Mouse (Mus musculus): ENCODE measurements around the gene Ifit2.
"Not testable (repeated sequence)": the region's sequence is repeated elsewhere in the genome, so short reads cannot be mapped to it uniquely, and the experiment has no call there.

The Ifit2 gene

GRCm38 (mm10) chr19:34596811-34597210, 46.3 kb downstream of the Ifit2 start:
- DNase-seq (ENCODE audit: low spot score) = no peak

- peak; percentile 44 for DNase-seq (ENCODE audit: low spot score)
Measured at GRCm38 (mm10) chr19:34598341-34598740, 47.8 kb downstream of the Ifit2 start.

- DNase-seq (ENCODE audit: low spot score) = not testable (repeated sequence)
Measured at GRCm38 (mm10) chr19:34599250-34599649, 48.8 kb downstream of the Ifit2 start.

GRCm38 (mm10) chr19:34601888-34602287, 51.4 kb downstream of the Ifit2 start, which contains the start of gene Ifit1bl1:
Gene Ifit1bl1, minus strand, starts transcription at chr19:34601956.
- not testable (repeated sequence) for DNase-seq (ENCODE audit: low spot score)

GRCm38 (mm10) chr19:34605472-34605871, 55.0 kb downstream of the Ifit2 start:
- DNase-seq (ENCODE audit: low spot score) = no peak

- not testable (repeated sequence) for DNase-seq (ENCODE audit: low spot score)
Measured at GRCm38 (mm10) chr19:34607237-34608051, 57.0 kb downstream of the Ifit2 start, which contains the start of gene Ifit3b. Gene Ifit3b, plus strand, starts transcription at chr19:34607970.

GRCm38 (mm10) chr19:34610118-34610517, 59.6 kb downstream of the Ifit2 start:
- not testable (repeated sequence) for DNase-seq (ENCODE audit: low spot score)

GRCm38 (mm10) chr19:34612243-34613001, 61.9 kb downstream of the Ifit2 start:
- DNase-seq (ENCODE audit: low spot score) = not testable (repeated sequence)

GRCm38 (mm10) chr19:34620871-34621270, 70.4 kb downstream of the Ifit2 start:
- DNase-seq (ENCODE audit: low spot score) = no peak

- DNase-seq (ENCODE audit: low spot score) = no peak
Measured at GRCm38 (mm10) chr19:34623781-34624180, 73.3 kb downstream of the Ifit2 start.

- DNase-seq (ENCODE audit: low spot score) = no peak
Measured at GRCm38 (mm10) chr19:34624663-34625062, 74.2 kb downstream of the Ifit2 start.
